Mouse (Mus musculus): ENCODE results near the gene Col26a1.
"Not testable (repeated sequence)": the region's sequence is repeated elsewhere in the genome, so short reads cannot be mapped to it uniquely, and the experiment has no call there.

Gene Col26a1

DNA sequence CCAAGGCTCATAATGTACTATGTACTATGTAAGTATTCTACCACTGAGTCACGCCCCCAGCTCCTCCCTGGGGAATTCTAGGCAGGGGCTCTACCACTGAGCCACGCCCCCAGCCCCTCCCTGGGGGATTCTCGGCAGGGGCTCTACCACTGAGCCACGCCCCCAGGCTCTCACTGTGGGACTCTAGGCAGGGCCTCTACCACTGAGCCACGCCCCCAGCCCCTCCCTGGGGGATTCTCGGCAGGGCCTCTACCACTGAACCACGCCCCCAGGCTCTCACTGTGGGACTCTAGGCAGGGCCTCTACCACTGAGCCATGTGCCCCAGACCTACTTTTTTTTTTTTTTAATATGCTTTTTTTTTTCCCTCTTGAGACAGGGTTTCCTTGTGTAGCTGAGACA is 129.8 kb downstream of the Col26a1 start:
- DNase-seq (ENCODE audit: low read depth): not testable (repeated sequence)

DNA sequence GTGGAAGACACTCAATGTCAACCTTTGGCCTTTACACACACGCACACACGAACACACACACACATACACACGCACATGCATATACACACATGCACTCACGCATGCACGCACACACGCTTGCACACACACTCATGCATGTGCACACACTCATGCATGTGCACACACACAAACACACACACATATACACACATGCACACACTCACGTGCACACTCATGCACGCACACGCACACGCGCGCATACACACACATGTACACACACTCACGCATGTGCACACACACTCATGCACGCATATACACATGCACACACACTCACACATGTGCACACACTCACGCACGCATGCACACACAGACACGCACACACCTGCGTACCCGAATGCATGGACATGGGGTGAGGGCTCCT is 130.9 kb downstream of the Col26a1 start:
- no peak for DNase-seq (ENCODE audit: low read depth)

DNA sequence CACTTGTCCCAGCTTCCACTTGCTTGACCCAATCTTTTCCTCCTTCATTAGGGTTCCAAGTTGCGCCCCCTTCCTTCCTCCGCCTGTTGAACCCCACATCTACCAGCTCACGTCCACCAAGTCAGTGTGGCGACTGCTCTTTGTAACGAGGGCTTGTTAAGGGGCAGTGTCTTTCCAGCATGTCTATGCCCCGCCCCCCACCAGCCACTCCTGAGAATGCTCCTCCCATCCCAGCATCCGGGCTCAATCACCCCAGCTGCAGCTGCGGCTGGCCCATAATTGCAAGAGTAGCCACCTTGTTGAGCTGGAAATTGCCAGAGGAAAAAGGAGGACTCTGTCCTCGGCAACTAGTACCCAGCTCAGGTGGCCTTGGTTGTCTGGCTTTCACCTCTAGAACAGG is 136.4 kb downstream of the Col26a1 start:
- no peak for DNase-seq (ENCODE audit: low read depth)

DNA sequence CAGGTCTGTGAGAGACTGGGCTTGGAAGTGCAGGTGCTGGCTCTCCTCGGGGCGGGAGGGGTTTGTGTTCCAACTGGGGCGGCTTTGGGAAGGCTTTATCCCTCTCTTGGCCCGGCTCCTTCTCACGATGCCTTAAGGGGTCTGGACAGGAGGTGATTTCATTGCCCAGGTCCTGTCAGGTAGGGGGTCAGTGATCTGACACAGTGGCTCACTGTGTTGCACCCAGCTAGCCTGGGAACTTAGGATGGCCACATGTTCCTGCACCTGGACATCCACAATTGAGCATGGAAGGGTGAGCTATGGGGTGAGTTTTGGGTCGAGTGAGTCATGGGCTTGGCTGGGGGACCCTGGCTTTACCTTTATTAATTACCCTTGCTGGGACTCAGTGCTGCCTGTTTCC is 144.1 kb downstream of the Col26a1 start:
- no peak for DNase-seq (ENCODE audit: low read depth)

DNA sequence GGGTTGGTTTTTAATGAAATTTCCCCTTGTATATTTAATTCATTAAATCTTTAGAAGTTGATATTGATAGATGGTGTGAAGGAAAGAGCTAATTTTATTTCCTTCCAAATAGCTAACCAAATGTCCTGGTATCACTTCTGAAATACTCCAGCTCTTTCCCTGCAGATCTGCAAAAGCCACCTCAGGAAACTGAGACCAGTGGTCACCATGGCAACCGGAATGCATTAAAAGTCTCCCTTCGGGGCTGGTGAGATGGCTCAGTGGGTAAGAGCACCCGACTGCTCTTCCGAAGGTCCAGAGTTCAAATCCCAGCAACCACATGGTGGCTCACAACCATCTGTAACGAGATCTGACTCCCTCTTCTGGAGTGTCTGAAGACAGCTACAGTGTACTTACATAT is 156.7 kb downstream of the Col26a1 start:
- DNase-seq (ENCODE audit: low read depth): not testable (repeated sequence)

DNA sequence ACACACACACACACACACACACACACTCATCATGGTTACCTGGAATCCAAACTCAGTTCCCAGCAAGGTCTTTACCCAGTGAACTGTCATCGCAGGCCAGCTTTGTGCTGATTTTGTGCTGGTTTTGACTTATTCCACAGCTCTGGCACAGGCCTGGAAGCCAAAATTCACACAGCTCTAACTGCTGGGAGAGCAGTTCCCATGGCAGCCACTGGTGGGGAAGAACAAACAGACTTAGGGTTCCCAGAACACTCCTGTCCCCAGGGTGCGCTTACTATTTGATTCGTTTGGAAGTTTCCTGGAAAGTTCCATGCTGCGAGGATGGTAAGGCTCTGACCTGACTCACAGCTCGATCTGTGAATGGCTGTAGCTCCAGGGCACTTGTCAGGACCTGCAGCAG is 161.4 kb downstream of the Col26a1 start:
- no peak for DNase-seq (ENCODE audit: low read depth)

DNA sequence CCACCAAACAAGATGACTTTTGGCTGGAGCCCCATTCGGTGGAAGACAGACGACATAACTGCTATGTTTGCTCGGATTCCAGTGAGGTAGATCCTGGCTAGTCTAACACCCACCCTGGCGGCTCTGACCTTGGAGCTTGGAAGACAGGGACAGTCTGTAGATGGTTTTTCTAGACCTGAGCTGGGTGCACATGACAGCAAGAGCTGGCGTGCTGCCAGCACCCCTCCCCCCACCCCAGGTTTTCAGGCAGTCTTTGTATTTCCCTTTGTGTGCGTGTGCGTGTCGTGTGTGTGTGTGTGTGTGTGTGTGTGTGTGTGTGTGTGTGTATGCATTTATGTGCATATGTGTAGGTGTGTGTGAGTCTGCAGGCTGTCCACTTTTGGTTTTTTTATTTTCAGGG is 164.4 kb downstream of the Col26a1 start:
- no peak for DNase-seq (ENCODE audit: low read depth)

DNA sequence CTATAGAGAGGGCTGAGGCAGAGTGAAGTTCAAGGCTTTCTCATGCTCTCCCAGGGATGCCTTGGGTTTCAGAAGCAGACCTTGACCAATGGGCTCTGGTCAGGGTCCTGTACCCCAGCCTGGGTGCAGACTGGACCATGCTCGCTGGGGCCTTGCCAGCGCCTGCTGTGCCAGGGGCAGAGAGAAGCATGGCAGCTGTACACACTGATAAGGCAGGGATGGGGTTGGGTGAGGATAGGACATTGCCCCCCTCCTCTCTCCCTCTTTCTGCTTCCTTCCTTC is 165.5 kb downstream of the Col26a1 start:
- DNase-seq (ENCODE audit: low read depth): no peak

DNA sequence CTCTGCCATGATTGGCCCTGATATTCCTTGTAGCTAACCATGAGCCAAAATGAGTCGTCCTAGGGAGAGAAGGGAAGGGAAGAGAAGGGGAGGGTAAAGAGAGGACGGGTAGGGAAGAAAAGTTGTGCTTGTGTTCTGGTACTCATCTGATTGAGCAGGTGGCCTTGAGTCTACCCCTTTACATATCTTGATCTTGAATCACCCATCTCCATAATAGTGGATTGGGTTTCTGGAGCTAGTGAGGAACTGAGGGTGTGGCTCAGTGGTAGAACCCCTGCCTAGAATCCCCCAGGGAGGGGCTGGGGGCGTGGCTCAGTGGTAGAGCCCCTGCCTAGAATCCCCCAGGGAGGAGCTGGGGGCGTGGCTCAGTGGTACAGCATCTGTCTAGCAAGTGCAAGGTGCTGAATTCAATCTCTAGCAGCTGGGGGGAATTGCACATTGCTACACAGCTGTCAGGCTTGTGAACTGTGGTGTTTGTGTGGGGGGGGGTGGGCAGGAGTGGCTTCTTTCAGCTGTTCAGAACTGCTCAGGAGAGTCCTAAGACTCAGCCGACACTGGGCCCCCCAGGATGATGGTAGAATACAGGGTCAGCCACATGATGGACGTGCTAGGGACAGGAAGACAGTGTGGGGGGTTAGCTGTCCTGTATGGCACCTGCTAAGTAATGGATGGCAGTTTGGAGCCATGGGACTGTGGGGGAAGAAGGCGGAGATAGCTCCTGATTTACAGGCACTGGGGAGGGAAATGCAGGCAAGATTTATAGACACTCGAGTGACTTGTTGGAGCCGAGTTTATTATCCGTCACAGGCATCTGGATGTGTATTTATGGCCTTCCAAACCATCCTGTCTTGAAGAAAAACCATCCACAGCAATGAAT is 166.1 kb downstream of the Col26a1 start:
- DNase-seq (ENCODE audit: low read depth): no peak

DNA sequence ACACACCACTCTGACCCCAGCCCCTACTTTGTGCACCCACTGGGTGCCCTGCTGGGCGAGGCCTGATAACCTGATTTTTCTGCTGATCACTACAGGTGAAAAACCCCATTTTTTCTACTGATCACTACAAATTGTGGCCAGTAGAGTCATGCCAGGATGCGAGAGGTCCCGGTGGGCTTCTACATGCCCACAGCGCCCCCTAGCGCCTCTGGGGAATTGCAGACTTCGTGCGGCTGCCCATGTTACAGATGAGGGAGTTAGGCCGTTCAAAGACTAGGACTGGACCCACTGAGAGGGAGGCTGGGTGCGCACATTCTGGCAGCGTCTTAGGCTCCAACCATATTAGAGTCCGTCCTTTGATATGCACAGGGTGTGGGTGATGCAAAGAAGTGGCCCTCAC is 168.1 kb downstream of the Col26a1 start:
- peak; percentile 32 for DNase-seq (ENCODE audit: low read depth)

DNA sequence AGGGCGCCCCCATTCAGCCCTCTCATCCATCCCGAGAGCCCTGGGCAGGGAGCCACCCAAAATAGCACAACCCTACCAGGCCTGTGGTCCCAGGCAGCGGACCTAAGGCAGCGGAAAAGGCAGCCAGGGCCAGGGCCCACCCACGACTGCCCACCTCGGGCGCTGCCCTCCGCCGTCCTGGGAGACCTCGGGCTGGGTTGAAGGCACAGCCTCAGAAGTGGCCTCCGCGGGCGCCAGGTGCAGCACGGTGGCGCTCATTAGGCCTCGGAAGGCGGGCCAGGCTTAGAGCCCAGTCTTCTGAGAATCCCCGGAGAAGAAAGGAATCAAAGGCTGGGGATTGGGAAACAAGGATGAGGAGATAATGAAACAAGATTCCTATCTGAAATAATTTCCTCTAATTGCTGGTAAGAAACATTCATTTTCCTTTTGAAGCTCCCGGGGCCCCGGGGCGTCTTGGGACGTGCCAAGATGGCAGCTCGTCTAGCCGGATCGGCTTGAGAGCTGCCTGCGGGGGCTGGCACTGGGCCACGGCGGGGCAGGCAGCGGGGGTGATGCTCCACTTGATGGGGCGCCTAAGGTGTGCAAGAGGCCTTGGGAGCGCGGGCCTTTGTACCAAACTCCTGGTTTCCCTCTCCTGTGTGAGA is 168.7 kb downstream of the Col26a1 start:
- no peak for DNase-seq (ENCODE audit: low read depth)

DNA sequence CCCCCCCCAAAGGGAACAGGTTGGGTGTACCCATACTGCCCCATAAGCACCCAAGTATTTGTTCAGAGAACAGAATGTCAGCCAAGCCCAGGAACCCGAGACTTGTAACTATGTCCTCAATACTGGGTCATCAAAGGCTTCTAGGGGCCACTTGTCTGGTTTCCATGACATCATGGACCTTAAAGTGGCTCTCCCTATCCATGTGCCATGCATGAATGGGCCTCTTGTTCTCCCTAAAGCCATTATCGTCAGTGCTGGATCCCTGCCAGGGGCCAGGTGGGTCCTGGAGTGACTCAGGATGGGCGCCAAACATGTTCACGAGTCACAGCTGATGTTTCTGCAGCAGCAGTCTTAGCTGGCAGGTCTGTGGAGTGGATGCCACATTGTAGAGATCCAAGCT is 172.3 kb downstream of the Col26a1 start:
- DNase-seq (ENCODE audit: low read depth): peak; percentile 44

DNA sequence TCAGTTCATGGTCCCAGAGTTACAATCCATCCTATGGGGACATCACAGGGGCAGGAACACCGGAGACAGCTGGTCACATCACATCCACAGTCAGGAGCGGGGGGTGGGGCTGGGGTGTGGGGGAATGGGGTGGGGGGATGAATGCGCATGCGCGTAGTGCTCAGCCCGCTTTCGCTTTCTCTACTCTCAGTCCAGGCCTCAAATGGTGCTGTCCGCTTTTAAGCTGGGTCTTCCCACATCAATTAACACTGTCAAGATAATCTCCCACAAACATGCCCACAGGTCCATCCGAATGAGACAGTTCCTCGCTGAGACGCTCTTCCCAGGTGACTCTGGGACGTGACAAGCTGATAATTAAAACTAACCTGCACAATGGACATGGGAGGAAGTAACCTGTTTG is 174.9 kb downstream of the Col26a1 start:
- no peak for DNase-seq (ENCODE audit: low read depth)

DNA sequence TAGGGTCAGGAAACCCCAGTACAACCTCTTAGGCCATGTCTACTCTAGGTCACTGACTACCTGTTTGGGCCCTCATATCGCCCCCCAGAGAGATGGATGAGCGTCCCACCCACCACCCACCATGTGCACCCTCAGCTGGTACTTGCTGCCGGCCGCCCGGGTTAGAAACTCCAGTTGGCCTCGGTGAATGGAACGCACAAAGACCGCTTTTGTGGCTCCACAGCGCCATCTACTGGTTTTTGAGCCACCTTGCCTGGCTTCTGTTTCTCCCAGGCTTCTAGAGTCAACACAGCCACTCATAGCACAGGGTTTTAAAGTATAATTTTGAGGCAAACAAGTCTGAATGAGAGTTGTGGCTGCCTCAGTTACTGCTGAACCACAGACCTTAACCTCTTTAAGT is 176.2 kb downstream of the Col26a1 start:
- peak; percentile 80 for DNase-seq (ENCODE audit: low read depth)

DNA sequence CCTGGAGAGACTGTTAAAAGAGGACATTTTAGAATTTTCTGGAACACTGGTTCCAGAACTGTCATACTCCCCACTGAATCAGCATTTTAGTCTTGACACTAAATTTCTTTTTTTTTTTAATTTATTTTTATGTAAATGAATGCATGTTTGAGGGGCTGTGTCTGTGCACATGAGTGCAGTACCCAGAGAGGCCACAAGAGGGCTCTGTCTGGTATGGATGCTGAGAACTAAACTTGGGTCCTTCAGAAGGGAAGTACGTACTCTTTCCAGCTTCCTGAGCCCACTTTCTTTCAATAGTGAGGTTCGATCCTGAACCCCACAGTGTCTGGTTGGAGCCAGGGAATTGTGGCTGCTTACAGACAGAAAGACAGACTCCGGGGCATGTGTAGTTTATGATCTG is 177.5 kb downstream of the Col26a1 start:
- peak; percentile 26 for DNase-seq (ENCODE audit: low read depth)

DNA sequence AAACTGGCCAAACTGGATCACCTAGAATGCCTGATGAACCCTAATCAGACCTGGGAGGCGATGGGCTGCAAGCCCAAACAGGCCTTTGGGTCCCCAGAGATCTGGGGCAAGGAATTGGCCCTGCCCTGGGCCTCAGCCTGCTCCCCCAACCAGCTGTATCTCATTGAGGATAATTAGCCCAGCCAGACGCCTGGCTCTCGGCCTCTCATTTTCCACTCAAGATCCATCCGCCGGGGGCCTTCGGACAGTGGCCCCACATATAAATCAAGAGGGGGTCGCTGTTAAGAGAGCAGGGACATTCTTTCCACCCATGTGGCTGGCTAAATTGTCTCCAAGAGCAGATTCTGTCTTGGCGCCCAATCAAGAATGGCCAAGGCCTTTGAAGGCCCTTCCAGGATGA is 178.9 kb downstream of the Col26a1 start:
- DNase-seq (ENCODE audit: low read depth): no peak

DNA sequence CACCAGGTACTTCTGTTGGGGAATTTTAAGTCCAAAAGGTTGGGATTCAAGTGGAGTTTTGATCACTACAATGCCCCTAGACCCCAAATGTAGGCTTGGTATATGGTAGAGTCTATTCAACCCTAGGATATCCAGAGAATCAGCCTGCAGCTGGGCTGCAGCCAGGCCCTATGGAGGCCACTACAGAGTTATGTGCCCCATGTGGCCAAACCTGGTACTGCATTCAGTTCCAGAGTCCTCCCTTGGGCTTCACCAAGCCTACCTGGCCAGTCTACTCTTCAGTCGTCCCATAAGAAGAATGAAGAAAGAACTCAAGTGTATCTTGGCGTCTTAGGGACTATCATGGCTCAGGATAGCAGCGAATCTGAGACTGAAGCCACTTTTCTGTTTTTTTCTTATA is 179.3 kb downstream of the Col26a1 start:
- peak; percentile 75 for DNase-seq (ENCODE audit: low read depth)

DNA sequence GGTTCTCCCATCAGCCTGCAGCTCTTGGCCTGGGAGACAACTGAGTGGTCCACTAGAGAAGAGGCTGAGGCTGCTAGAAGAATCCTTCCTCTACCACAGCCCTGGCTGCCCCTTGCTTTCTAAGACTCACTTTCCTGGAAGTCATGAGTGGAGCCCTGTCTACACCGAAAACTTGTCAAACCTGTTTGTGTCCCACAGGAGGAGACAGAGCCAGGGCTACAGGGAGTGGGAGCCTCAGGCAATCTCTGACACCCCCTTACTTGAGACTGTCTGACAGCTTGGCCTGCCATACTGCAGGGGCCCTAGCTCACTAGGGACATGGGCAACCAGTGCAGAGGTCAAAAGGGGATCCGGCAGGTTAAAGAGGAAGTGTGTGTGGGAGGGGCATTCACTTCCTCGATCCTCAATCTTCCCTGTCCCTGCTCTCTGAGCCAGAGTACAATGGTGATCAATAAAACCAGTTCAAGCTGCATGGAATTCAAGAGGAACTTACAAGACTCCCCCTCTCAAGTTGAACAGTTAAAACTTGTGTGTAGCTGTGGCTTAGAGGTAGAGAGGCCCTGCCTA is 180.8 kb downstream of the Col26a1 start:
- no peak for DNase-seq (ENCODE audit: low read depth)

DNA sequence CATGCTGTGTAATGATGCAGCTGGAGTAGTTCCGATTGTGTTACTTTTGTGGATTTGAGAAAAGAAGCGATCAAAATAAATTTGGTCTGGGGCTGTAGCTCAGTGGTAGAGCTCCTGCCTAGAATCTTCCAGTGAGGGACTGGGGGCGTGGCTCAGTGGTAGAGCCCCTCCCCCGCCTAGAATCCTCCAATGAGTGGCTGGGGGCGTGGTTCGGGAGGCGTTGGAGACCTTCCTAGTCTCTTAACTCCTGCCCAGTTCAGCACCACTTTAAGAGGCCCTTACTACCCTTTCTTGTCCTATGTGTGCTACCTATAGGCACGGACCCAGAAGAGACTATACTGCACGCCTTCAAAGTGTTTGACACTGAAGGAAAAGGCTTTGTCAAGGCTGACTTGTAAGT is 185.4 kb downstream of the Col26a1 start:
- DNase-seq (ENCODE audit: low read depth): no peak

DNA sequence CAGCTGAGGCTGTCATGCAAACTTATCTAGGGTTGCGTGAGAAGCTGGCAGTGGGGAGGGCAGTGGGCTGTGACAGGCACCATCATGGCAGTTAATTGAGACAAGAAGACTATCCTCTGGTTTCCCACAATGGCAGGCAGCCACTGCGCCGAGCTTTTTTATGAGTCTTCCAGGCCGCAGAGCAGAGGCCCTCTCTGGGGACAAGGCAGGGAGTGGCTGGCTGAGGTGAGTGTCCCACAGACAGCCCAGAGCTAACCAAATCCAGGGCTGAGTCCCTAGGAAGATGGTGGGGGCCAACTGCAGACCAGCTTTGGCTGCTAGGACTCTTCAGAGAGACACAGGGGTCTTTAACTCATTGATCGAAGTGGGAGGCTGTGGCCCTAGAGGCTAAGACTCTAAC is 186.5 kb downstream of the Col26a1 start:
- no peak for DNase-seq (ENCODE audit: low read depth)

DNA sequence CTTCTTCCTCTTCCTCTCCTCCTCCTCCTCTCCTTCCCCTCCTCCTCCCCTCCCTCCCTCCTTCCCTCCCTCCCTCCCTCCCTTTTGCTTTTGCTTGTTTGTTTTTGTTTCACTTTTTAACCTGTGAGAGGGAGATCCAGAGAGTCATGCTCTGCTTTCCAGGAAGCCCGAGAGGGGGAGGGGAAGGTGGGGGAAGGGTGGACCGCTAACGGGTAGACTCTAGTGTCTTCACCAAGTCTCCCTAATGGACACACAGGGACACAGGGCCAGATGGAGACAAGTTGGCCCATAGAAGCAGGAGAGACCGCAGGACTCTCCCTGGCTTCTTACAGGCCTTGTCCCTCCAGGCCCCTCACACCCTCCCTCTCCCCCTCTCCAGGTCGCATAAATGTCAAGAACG is 188.0 kb downstream of the Col26a1 start:
- no peak for DNase-seq (ENCODE audit: low read depth)

DNA sequence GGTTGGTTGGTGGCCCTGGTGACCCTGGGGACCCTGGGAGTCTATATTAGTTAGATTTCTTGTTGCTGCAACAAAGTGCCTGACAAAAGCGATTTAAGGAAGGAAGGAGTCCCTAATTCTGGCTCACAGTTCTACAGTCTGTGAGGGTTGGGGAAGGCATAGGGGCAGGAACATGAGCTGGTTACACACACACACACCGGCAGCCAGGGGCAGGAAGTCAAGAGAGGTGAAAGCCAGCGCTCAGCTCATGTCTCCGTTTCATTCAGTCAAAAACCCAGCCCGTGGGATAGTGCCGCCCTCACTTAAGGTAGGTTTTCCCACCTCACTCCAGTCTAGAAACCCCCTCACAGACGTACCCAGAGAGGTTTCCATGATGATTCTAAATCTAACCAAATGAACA is 189.6 kb downstream of the Col26a1 start:
- DNase-seq (ENCODE audit: low read depth): no peak

DNA sequence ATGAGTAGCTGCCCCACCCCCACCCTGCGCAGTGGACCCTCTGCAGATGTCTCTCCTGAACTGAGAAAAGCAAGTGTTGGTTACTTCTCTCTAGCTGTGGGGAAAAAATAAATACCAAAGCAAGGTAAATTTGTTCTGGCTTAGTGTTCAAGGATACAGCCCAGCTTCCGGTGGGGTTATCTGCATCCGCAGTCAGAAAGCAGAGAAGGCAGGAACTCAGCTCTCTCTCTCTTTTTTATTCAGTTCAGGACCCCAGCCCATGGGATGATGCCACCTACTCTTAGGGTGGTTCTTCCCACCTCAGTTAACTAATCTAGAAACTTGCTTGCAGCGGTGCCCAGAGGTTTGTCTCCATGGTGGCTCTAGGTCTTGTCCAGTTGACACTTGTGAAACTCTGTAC is 190.2 kb downstream of the Col26a1 start, which contains the start of gene Myl10:
Gene Myl10 (plus strand): TSS at position 363 of the 400 bp plus-strand sequence.
- no peak for DNase-seq (ENCODE audit: low read depth)
